Mouse (Mus musculus) small intestine, adult 2 months (tissue): ENCODE data around the gene Armc6. TPM values are rescaled to one million over a fixed set of nuclear protein-coding genes. Genes with fewer than 3 reads are reported as not detected.

Experiments
- H3K27ac ChIP-seq: fragments of 200-500 bp; 2 replicates; pipeline ENCODE4 v1.5.1; 2012; ENCODE audit warnings: low read depth, low read length, control low read depth, inconsistent platforms; ENCODE audit not compliant: insufficient read depth
- H3K27me3 ChIP-seq: fragments of 200-500 bp; 2 replicates; pipeline ENCODE4 v1.6.1; 2012; ENCODE audit warnings: mild to moderate bottlenecking, moderate library complexity, low read length, inconsistent platforms; ENCODE audit not compliant: control insufficient read depth, insufficient read depth
- H3K36me3 ChIP-seq: fragments of 200-500 bp; 2 replicates; pipeline ENCODE4 v1.6.1; 2012; ENCODE audit warnings: mild to moderate bottlenecking, low read length, control low read depth, inconsistent platforms; ENCODE audit not compliant: control insufficient read depth, insufficient read depth
- H3K4me1 ChIP-seq: fragments of 200-500 bp; 2 replicates; pipeline ENCODE4 v1.6.1; 2012; ENCODE audit warnings: low read length, inconsistent platforms, mixed read lengths; ENCODE audit not compliant: control insufficient read depth, insufficient read depth, insufficient read length
- H3K4me3 ChIP-seq: fragments of 200-500 bp; 2 replicates; pipeline ENCODE4 v1.5.1; 2012; ENCODE audit warnings: low read depth, mild to moderate bottlenecking, control low read depth, inconsistent platforms, low read length, moderate library complexity
- CTCF ChIP-seq: fragments of 200-500 bp; IDR thresholded peaks from 2 replicates; pipeline ENCODE4 v1.5.1; 2012; ENCODE audit warnings: low read depth, mild to moderate bottlenecking, control low read depth, inconsistent platforms, low read length, moderate library complexity, mixed read lengths; ENCODE audit not compliant: insufficient replicate concordance, insufficient read length; ENCODE audit errors: extremely low read depth
- POLR2A ChIP-seq: fragments of 200-500 bp; IDR thresholded peaks from 2 replicates; pipeline ENCODE4 v1.6.1; 2012; ENCODE audit warnings: low read depth, mild to moderate bottlenecking, control low read depth, inconsistent platforms, low read length, moderate library complexity
- WGBS: fragments of 180-500 bp; shearing (Covaris S2); methylation state at CpG from one replicate; pipeline ENCODE4 v1.1.7; 2018; 5-methylcytosine and 5-hydroxymethylcytosine counted together
- polyA plus RNA-seq: library from polyadenylated mRNA; depleted of rRNA; stranded (reverse); fragments of >200 nt; gene quantifications from 2 replicates; pipeline ENCODE4 v1.2.3, GENCODE M21; 2012

Gene Armc6
- polyA plus RNA-seq, 1 experiment: 17.9 TPM

DNA sequence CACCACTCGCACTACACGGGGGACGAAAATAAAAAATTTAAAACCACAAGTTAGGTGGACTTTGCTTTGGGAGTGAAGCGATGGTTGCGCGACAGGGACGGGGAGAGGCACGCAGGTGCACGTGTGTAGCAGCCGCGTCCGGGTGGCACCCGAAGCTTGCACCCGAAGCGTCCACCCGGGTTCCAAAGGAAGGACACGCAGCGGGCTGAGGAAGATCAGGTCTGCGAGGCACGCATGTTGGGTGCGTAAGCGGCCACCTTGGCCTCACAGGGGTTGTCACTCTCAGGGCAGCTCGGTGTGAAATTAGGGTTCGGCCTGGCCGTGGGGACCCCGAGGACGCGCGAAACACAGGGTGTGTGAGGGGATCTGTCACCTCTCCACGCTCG lies 22.5 kb downstream of the Armc6 start:
- Histone ChIP-seq H3K27ac (peak overlapping the region; percentile 60), H3K27me3 (no peaks in the 10 kb centered on the region), H3K4me3 (peak overlapping the region; percentile 84), H3K4me1 (peaks cover 11% of the 10 kb centered on the region), H3K36me3 (no peaks in the 10 kb centered on the region)
- under 1% methylated on average over 31 of the region's 31 CpGs for WGBS
- TF ChIP-seq CTCF (no peak), POLR2A (no peak)

DNA sequence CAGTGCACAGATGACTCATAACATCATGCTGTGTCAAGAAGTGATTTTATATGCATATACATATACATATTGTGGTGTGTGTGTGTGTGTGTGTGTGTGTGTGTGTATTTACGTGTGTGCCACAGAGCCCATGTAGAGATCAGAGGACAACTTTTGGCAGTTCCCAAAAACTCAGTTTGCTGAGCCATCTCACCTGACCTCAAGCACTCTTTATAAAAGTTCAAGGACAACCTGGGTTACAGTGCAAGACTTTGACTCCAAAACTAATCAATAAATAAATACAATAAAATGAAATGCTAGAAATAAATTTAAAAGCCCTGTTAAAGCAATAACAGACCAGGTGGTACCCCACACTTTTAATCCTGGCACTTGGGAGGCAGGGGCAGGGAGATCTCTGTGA lies 23.0 kb downstream of the Armc6 start:
- no peaks in the 10 kb centered on the region for H3K27me3 ChIP-seq
- peaks cover 11% of the 10 kb centered on the region for H3K4me1 ChIP-seq
- peak overlapping the region; percentile 84 for H3K4me3 ChIP-seq
- TF ChIP-seq POLR2A (no peak), CTCF (no peak)
- 23% methylated on average over 1 of the region's 1 CpGs for whole genome bisulfite sequencing
- H3K27ac ChIP-seq: peak overlapping the region; percentile 60; the same call in 1 of the 2 replicates
- H3K36me3 ChIP-seq: no peaks in the 10 kb centered on the region

DNA sequence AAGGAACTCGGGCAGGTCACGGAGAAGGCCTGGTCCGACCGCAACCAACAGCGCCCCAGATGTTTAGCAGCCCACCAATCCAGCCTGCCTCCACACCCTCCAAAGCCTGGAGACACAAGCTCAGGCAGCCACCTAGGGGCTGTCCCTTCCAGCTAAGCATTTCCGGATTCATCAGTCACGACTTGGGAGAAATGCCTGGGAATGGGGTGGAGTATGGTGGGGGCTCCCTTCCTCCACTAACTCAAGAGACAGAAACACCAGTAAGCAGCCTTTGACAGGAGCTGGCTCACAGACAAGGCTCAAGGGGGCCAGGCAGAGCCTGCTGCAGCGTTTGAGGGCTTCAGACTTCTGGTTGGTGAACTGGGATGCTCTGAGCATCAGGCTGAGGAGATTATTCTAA lies 23.7 kb downstream of the Armc6 start:
- TF ChIP-seq CTCF (no peak), POLR2A (no peak)
- peak overlapping the region; percentile 7; the same call in 1 of the 2 replicates for H3K4me3 ChIP-seq
- no peaks in the 10 kb centered on the region for H3K36me3 ChIP-seq
- 33% methylated on average over 8 of the region's 8 CpGs for WGBS
- no peaks in the 10 kb centered on the region for H3K27me3 ChIP-seq
- H3K4me1 ChIP-seq: peaks cover 11% of the 10 kb centered on the region
- H3K27ac ChIP-seq: no peak overlapping the region

- no peaks in the 10 kb centered on the region for H3K27me3 ChIP-seq
- no peaks in the 10 kb centered on the region for H3K36me3 ChIP-seq
- H3K4me1 ChIP-seq: peaks cover 9% of the 10 kb centered on the region
- WGBS: 50% methylated on average over 1 of the region's 1 CpGs
- no peak overlapping the region for H3K4me3 ChIP-seq
- no peak overlapping the region for H3K27ac ChIP-seq
- TF ChIP-seq POLR2A (no peak), CTCF (no peak)
Measured at GRCm38 (mm10) chr8:70208130-70208529, 26.1 kb downstream of the Armc6 start.

DNA sequence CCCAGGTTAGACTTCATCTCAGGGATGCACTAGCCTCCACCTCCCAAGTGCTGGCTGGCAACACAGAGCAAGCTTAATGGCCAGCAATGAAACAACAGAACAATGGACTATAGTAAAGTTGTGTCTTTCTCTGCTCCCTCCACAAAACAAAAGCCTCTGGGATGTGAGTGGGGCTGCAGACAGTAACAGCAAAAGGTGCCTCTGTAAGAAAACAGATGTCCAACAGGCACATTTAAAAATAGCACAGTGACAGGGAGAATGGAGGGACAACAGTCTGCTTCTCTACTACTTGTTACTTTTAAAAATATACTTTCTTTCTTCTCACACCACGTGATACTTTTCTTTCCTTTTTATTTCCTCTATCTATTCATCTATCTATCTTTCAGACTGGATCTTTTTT lies 29.5 kb downstream of the Armc6 start:
- Histone ChIP-seq H3K4me3 (no peak overlapping the region), H3K27me3 (no peaks in the 10 kb centered on the region), H3K27ac (no peak overlapping the region), H3K4me1 (peaks cover 21% of the 10 kb centered on the region; the same call in 1 of the 2 replicates), H3K36me3 (no peaks in the 10 kb centered on the region)
- WGBS: 63% methylated on average over 1 of the region's 1 CpGs
- no peak for TF ChIP-seq CTCF
- no peak for TF ChIP-seq POLR2A

GRCm38 (mm10) chr8:70203072-70203471 lies 31.2 kb downstream of the Armc6 start:
- 93% methylated on average over 4 of the region's 4 CpGs for WGBS
- Histone ChIP-seq H3K4me3 (no peak overlapping the region), H3K36me3 (no peaks in the 10 kb centered on the region), H3K27me3 (no peaks in the 10 kb centered on the region), H3K4me1 (peaks cover 20% of the 10 kb centered on the region), H3K27ac (no peak overlapping the region)
- no peak for TF ChIP-seq CTCF
- no peak for TF ChIP-seq POLR2A

DNA sequence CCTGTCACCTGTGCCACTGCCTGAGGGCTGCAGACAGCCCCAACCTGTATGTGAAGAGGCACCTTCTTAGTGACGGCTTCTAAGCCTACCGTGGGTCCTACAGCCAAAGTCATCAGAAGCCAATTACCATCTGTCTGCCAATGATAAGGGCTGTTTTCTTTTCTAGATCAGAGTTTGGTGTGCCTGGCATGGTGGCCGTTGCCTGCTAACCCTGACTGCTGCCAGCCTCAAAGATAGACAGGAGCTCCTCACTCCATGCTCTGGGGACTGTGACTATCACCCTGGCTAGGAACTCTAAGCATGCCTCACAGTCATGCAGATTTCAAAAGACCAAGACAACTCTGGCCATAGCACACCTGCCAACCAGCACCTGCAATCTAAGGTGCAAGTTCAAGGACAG lies 32.8 kb downstream of the Armc6 start:
- H3K4me3 ChIP-seq: no peak overlapping the region
- no peaks in the 10 kb centered on the region for H3K36me3 ChIP-seq
- peaks cover 23% of the 10 kb centered on the region for H3K4me1 ChIP-seq
- 33% methylated on average over 3 of the region's 3 CpGs for WGBS
- TF ChIP-seq CTCF (no peak), POLR2A (no peak)
- no peaks in the 10 kb centered on the region for H3K27me3 ChIP-seq
- no peak overlapping the region for H3K27ac ChIP-seq

GRCm38 (mm10) chr8:70200098-70200681 lies 34.1 kb downstream of the Armc6 start:
- Histone ChIP-seq H3K27ac (no peak overlapping the region), H3K36me3 (no peaks in the 10 kb centered on the region), H3K27me3 (no peaks in the 10 kb centered on the region), H3K4me1 (peaks cover 23% of the 10 kb centered on the region), H3K4me3 (no peak overlapping the region)
- WGBS: 21% methylated on average over 5 of the region's 5 CpGs
- TF ChIP-seq POLR2A: no peak
- TF ChIP-seq CTCF: peak; percentile 46; the same call in 1 of the 2 replicates
